Mouse (Mus musculus) erythroblast, embryonic 14.5 days (primary cell): ENCODE data around the gene Fam89a.

Experiments
- GATA1 ChIP-seq: IDR thresholded peaks from 2 replicates; pipeline ENCODE4 v1.6.1; 2012; ENCODE audit warnings: low read length, inconsistent platforms, mixed read lengths
- TAL1 ChIP-seq: IDR thresholded peaks from 3 replicates; pipeline ENCODE4 v1.6.1; 2012; ENCODE audit warnings: low read length, inconsistent platforms, mixed read lengths

DNA sequence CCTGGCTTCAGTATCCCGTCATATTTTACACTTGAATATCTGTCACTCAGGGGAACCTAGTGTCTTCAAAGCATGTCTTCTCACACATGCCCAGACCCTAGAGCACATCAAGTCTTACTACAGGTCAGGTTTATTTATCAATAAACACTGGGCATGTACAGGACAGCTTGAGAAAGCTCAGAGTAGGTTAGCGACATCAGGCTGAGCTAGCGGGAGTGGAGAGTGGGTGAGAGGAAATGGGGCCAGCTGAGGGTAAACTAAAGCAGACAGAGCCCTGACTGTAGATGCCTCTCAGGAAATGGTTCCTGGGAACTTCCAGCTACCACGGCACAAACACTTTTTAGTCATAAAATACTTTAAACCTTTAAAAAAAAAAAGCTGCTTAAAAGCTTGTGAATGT, 48.1 kb downstream of the Fam89a start:
- no peak for TF ChIP-seq GATA1
- no peak for TF ChIP-seq TAL1
